Mouse (Mus musculus) hindbrain, embryonic 13.5 days (tissue): ENCODE measurements around the gene Hrh3. TPM values are rescaled to one million over a fixed set of nuclear protein-coding genes. Genes with fewer than 3 reads are reported as not detected.

Experiments
- ATAC-seq: fragments of 200-750 bp; cut with Nextera tagmentation; 2 replicates; pipeline ENCODE4 v1.8.0; 2017; ENCODE audit warnings: moderate TSS enrichment; ENCODE audit not compliant: low FRiP score
- H3K27ac ChIP-seq: fragments of 300-500 bp; sonication (generic); 2 replicates; pipeline ENCODE4 v1.5.1; 2015; ENCODE audit warnings: inconsistent platforms, mild to moderate bottlenecking, moderate library complexity
- H3K27me3 ChIP-seq: fragments of 300-500 bp; sonication (generic); 2 replicates; pipeline ENCODE4 v1.6.1; 2015; ENCODE audit warnings: mild to moderate bottlenecking, inconsistent platforms
- H3K36me3 ChIP-seq: fragments of 300-500 bp; sonication (generic); 2 replicates; pipeline ENCODE4 v1.6.1; 2015; ENCODE audit warnings: mild to moderate bottlenecking, inconsistent platforms
- H3K4me1 ChIP-seq: fragments of 300-500 bp; sonication (generic); replicated peaks from 2 replicates; pipeline ENCODE4 v1.6.1; 2015; ENCODE audit warnings: inconsistent platforms
- H3K4me2 ChIP-seq: fragments of 300-500 bp; sonication (generic); 2 replicates; pipeline ENCODE4 v1.6.1; 2015; ENCODE audit warnings: inconsistent platforms, mild to moderate bottlenecking, moderate library complexity
- H3K4me3 ChIP-seq: fragments of 300-500 bp; sonication (generic); 2 replicates; pipeline ENCODE4 v1.5.1; 2015; ENCODE audit warnings: mild to moderate bottlenecking, inconsistent platforms
- H3K9ac ChIP-seq: fragments of 300-500 bp; sonication (generic); 2 replicates; pipeline ENCODE4 v1.6.1; 2015; ENCODE audit warnings: mild to moderate bottlenecking, inconsistent platforms
- H3K9me3 ChIP-seq: fragments of 300-500 bp; sonication (generic); 2 replicates; pipeline ENCODE4 v1.6.1; 2016; ENCODE audit warnings: inconsistent platforms
- WGBS: fragments of 180-500 bp; shearing (Covaris S2); methylation state at CpG from one replicate; pipeline ENCODE4 v1.1.7; 2015; 5-methylcytosine and 5-hydroxymethylcytosine counted together
- polyA plus RNA-seq: library from polyadenylated mRNA; unstranded; fragments of >200 nt; fragmentation: Nextera tagmentation; extraction: Ambion mirVana; gene quantifications from 2 replicates; pipeline ENCODE4 v1.2.1, GENCODE M21; 2015

The Hrh3 gene
- polyA plus RNA-seq, result 3.1 TPM in 2 replicates

DNA sequence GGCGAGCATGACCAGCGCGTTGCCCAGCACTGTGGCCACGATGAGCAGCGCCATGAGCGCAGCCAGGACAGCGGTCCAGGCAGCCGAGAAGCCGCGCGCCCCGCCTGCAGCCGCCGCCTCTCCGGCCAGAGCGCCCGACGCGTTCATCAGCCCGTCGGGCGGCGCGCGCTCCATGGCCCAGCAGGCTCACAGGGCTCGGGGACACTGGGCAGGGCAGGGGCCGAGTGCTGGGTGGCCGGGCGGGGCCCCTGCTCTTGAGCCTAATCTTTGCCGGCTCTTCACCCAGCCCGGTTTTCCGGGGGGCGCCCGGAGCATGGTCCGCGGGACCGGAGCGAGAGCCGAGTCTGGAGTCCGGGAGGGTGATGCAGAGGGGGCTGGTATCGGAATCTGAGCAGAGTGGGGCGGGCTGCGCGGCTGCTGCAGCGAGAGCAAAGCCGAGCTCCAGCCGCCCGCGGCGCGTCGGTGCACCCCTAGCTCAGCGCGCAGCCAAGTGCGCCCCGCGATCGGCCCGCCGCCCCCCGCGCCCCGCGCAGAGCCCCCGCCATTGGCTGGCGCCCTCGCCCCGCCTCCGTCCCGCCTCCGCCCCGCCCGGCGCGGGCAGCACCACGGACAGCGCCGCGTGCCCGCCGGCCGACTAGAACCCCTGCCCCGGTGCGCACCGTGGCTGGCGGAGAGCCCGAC, at the start of gene Hrh3:
Gene Hrh3 (minus strand): TSS at position 511 of the 681 bp plus-strand sequence.
- peak; percentile 72 for ATAC-seq
- WGBS, result under 1% methylated on average over 81 of the region's 87 CpGs
- Histone ChIP-seq H3K27me3 (peaks cover 69% of the 10 kb centered on the region), H3K9me3 (no peaks in the 10 kb centered on the region), H3K36me3 (no peaks in the 10 kb centered on the region), H3K27ac (peak within 1 kb of the TSS; percentile 8; the same call in 1 of the 2 replicates), H3K4me1 (peaks cover 50% of the 10 kb centered on the region), H3K4me3 (peak within 1 kb of the TSS; percentile 57), H3K4me2 (peak within 1 kb of the TSS; percentile 95), H3K9ac (peak within 1 kb of the TSS; percentile 74)

- ATAC-seq, result no peak
- H3K27me3 ChIP-seq, result no peaks in the 10 kb centered on the region
- no peak overlapping the region for H3K4me3 ChIP-seq
- H3K4me1 ChIP-seq, result no peaks in the 10 kb centered on the region
- no peaks in the 10 kb centered on the region for H3K9me3 ChIP-seq
- no peak overlapping the region for H3K27ac ChIP-seq
- peaks cover 87% of the 10 kb centered on the region for H3K36me3 ChIP-seq
- WGBS, result 85% methylated on average over 9 of the region's 9 CpGs
- no peak overlapping the region for H3K9ac ChIP-seq
- H3K4me2 ChIP-seq, result no peak overlapping the region
Observed at GRCm38 (mm10) chr2:180148551-180148950, 44.3 kb upstream of the Hrh3 start.

DNA sequence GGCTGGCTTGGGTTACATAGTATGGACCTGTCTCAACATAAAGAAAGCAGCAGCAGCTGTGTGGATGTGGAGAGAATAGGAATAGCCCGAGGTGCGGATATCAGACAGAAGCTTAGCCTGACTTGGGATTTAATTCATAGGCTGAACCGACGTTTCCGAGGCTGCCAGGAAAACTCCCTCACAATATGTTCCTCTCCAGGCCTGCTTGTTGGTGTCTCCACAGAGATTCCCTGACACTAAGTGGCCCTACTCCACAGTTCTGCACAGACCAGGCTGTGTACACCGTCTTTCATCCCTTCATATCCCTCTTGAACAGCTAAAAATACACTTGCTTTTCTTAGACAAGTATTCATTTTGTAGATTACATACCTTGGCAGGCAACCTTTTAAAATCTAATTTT, 43.1 kb upstream of the Hrh3 start:
- Histone ChIP-seq H3K36me3 (peaks cover 82% of the 10 kb centered on the region), H3K9ac (no peak overlapping the region), H3K27me3 (no peaks in the 10 kb centered on the region), H3K4me1 (no peaks in the 10 kb centered on the region), H3K9me3 (no peaks in the 10 kb centered on the region), H3K4me3 (no peak overlapping the region), H3K27ac (no peak overlapping the region), H3K4me2 (no peak overlapping the region)
- no peak for ATAC-seq
- 87% methylated on average over 6 of the region's 6 CpGs for WGBS

- 76% methylated on average over 2 of the region's 2 CpGs for WGBS
Observed at GRCm38 (mm10) chr2:180146091-180146490, 41.8 kb upstream of the Hrh3 start.

DNA sequence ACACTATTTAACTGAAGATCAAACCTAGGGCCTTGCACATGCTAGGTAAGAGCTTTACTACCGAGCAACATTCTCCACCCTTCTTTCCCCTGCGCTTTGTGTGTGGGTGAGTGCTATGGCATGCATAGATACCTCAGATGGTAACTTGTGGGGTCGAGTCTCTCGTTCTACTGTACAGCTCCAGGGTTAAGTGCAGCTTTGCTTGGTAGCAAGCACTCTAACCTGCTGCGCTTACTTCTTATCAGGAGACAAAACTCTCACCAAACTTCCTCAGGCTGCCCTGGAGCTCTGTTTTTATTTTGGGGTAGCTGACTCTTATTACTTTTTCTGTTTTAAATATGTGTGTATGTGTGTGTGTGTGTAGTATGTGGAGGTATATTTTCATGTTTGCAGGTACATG, 31.1 kb upstream of the Hrh3 start:
- H3K9me3 ChIP-seq, result no peaks in the 10 kb centered on the region
- H3K27me3 ChIP-seq, result no peaks in the 10 kb centered on the region
- peaks cover 31% of the 10 kb centered on the region for H3K36me3 ChIP-seq
- no peak overlapping the region for H3K4me3 ChIP-seq
- ATAC-seq, result no peak
- H3K4me2 ChIP-seq, result no peak overlapping the region
- H3K27ac ChIP-seq, result no peak overlapping the region
- H3K9ac ChIP-seq, result no peak overlapping the region
- WGBS, result 90% methylated on average over 5 of the region's 5 CpGs
- no peaks in the 10 kb centered on the region for H3K4me1 ChIP-seq

More at GRCm38 (mm10) chr2:180146091-180146490, 41.8 kb upstream of the Hrh3 start:
- ATAC-seq, result no peak
- H3K4me3 ChIP-seq, result no peak overlapping the region
- no peaks in the 10 kb centered on the region for H3K9me3 ChIP-seq
- H3K4me2 ChIP-seq, result no peak overlapping the region
- no peak overlapping the region for H3K27ac ChIP-seq
- H3K9ac ChIP-seq, result no peak overlapping the region
- no peaks in the 10 kb centered on the region for H3K4me1 ChIP-seq
- no peaks in the 10 kb centered on the region for H3K27me3 ChIP-seq
- peaks cover 80% of the 10 kb centered on the region for H3K36me3 ChIP-seq

DNA sequence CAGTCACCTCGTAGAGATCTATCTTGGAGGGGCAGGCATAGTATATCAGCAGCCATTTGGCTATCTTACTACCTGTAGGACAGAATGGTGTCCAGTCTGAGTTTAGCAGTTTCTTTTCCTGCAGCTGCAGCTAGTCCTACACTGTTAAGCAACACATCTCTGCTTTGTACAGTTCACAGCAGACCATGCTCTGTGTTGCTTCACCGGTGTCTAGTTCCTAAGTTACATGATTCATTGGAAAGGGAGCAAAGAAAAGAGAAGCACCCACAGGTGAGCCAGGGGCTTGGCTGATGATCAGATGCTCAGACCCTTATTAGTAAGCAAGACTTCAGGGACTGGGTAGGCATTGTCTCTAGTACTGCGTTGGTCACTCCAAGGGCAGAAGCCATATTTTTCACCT, 29.6 kb upstream of the Hrh3 start:
- WGBS, result 95% methylated on average over 3 of the region's 3 CpGs
- no peaks in the 10 kb centered on the region for H3K4me1 ChIP-seq
- no peak overlapping the region for H3K27ac ChIP-seq
- no peak overlapping the region for H3K4me3 ChIP-seq
- no peaks in the 10 kb centered on the region for H3K27me3 ChIP-seq
- no peak for ATAC-seq
- peaks cover 16% of the 10 kb centered on the region for H3K36me3 ChIP-seq
- no peak overlapping the region for H3K4me2 ChIP-seq
- H3K9ac ChIP-seq, result no peak overlapping the region
- no peaks in the 10 kb centered on the region for H3K9me3 ChIP-seq

DNA sequence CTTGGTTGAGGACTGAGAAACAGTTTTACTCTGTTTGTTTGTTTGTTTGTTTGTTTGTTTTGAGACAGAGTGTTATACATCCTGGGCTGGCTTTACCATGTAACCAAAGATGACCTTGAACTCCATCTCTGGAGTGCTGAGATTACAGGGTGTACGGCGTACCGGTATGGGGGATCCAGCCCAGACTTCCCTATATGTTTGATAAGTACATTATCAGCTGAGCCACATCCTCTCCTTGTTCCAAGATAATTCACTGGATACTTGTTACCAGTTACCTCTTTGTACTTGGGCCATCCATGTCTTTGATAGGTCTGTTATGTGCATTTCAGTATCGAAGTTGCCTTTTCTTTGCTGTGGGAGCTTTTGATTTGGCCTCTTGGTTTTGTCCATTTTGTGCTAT, 28.9 kb upstream of the Hrh3 start:
- H3K4me1 ChIP-seq, result no peaks in the 10 kb centered on the region
- WGBS, result 97% methylated on average over 4 of the region's 4 CpGs
- no peak overlapping the region for H3K4me3 ChIP-seq
- peaks cover 9% of the 10 kb centered on the region for H3K36me3 ChIP-seq
- H3K27me3 ChIP-seq, result no peaks in the 10 kb centered on the region
- H3K4me2 ChIP-seq, result no peak overlapping the region
- H3K9me3 ChIP-seq, result no peaks in the 10 kb centered on the region
- no peak overlapping the region for H3K9ac ChIP-seq
- H3K27ac ChIP-seq, result no peak overlapping the region
- ATAC-seq, result no peak

GRCm38 (mm10) chr2:180127675-180128074, 23.4 kb upstream of the Hrh3 start:
- peaks cover 13% of the 10 kb centered on the region for H3K36me3 ChIP-seq
- no peak overlapping the region for H3K4me2 ChIP-seq
- H3K27ac ChIP-seq, result 0 out of 2 replicates have a peak overlapping the region, but pooled peaks have one; percentile 13
- H3K9ac ChIP-seq, result no peak overlapping the region
- no peaks in the 10 kb centered on the region for H3K27me3 ChIP-seq
- no peaks in the 10 kb centered on the region for H3K9me3 ChIP-seq
- 67% methylated on average over 1 of the region's 1 CpGs for WGBS
- H3K4me1 ChIP-seq, result peaks cover 30% of the 10 kb centered on the region
- no peak for ATAC-seq
- H3K4me3 ChIP-seq, result no peak overlapping the region

DNA sequence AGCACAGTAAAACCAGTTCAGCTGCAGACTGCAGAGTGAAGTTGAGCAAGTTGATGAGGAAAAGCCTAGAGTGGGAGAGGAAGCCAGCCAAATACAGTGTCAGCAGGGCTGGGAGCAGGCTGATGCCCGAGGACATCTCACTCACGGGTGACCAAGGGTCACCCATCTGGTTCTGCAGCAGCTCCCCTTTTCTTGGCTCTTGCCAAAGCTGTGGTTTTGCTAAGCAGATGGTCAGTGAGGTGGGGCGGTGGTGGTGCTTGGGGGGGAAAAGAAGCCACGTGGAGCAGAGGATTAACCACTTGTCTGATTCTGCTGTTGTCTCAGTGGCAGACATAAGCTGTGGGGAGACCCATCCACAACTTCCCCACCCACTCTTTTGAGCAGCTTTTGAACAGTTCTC, 21.9 kb upstream of the Hrh3 start:
- peak overlapping the region; percentile 4; the same call in 1 of the 2 replicates for H3K27ac ChIP-seq
- peak overlapping the region; percentile 53; the same call in 1 of the 2 replicates for H3K9ac ChIP-seq
- no peaks in the 10 kb centered on the region for H3K9me3 ChIP-seq
- H3K4me1 ChIP-seq, result peaks cover 30% of the 10 kb centered on the region
- no peak overlapping the region for H3K4me2 ChIP-seq
- ATAC-seq, result no peak
- peaks cover 13% of the 10 kb centered on the region for H3K36me3 ChIP-seq
- WGBS, result 19% methylated on average over 4 of the region's 4 CpGs
- no peak overlapping the region for H3K4me3 ChIP-seq
- H3K27me3 ChIP-seq, result no peaks in the 10 kb centered on the region

DNA sequence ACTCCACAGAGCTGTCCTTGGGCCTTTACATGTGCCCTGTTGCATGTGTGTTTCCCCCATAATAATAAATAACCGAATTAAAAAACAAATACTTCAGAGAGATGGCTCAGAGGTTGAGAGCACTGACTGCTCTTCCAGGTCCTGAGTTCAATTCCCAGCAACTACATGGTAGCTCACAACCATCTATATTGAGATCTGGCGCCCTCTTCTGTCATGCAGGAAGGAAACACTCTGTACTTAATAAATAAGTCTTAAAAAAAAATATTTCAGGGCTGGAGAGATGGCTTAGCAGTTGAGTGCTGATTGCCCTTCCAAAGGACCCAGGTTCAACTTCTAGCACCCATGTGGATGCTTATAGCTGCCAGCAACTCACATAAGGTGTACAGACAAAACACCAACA, 19.9 kb upstream of the Hrh3 start:
- no peak overlapping the region for H3K4me3 ChIP-seq
- H3K27me3 ChIP-seq, result no peaks in the 10 kb centered on the region
- H3K4me2 ChIP-seq, result no peak overlapping the region
- H3K9ac ChIP-seq, result no peak overlapping the region
- peaks cover 13% of the 10 kb centered on the region for H3K36me3 ChIP-seq
- 87% methylated on average over 2 of the region's 2 CpGs for WGBS
- H3K27ac ChIP-seq, result no peak overlapping the region
- H3K9me3 ChIP-seq, result no peaks in the 10 kb centered on the region
- no peak for ATAC-seq
- H3K4me1 ChIP-seq, result peaks cover 39% of the 10 kb centered on the region

DNA sequence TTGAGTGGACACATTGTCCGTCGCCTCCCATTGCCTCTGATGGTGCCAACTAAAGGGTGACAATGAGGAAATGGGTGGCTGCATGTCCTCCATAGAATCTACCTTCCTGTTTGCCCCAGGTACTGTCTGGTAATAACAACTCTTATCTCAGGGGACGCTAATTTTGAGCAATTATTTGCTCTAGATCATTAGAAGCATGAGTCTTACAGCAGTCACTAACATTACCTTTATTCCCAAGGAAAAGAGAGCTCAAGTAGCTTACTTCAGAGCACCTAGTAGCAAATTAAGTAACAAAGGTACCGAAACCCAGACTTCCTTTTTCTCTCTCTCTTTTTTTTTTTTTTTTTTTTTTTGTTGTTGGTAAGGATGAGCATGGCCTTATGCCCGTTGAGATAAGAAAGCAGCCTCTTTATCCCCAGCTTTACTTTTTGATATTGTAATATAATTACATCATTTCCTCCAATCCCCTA, 16.0 kb upstream of the Hrh3 start:
- Histone ChIP-seq H3K4me1 (peaks cover 47% of the 10 kb centered on the region), H3K4me2 (peak overlapping the region; percentile 97), H3K9ac (peak overlapping the region; percentile 94), H3K27ac (no peak overlapping the region), H3K36me3 (peaks cover 13% of the 10 kb centered on the region), H3K27me3 (no peaks in the 10 kb centered on the region), H3K4me3 (peak overlapping the region; percentile 87), H3K9me3 (no peaks in the 10 kb centered on the region)
- 75% methylated on average over 5 of the region's 5 CpGs for WGBS
- ATAC-seq, result no peak

DNA sequence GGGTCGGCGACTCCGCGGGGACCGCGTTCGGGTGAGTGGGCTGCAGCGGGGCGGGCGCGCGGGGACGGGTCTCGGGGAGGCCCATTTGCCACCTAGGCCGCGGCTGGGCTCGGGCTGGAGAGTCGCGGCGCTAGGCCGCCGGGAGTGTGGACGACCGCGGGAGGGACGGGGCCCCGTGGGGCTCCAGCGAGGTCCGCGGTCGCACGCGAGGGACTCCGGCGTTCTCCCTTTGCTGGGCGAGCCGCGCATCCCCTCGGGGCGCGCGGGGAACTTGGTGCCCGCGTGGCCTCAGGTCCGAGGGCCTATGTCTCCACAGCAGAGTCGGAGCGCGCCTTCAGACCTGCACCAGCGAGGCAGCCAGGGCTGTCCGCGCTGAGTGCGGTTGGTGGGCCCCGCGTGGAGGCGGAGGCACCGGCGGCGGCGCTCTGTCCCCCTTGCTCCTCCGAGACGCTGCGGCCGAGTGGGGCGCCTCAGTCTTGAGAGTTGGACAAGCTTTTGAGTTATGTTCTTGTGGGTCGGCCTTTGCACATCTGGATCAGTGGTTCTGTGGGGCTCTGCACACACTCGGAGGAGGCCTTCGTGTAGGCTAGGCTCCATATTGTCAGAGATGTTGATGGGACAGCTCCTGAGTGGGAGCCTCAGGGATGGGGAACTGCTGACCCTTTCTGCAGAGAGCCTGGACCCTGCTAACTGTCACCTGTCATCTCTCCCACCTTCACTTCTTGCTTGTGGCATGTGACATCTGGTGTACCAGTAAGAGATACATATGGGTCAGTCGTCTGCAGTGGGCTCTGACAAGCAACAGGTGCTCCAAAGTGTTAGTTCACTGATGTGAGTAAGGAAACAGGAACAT, 15.4 kb upstream of the Hrh3 start:
- peak overlapping the region; percentile 91 for H3K27ac ChIP-seq
- ATAC-seq, result peak; percentile 62
- H3K9ac ChIP-seq, result peak overlapping the region; percentile 94
- H3K4me3 ChIP-seq, result peak overlapping the region; percentile 87
- peaks cover 51% of the 10 kb centered on the region for H3K4me1 ChIP-seq
- H3K4me2 ChIP-seq, result peak overlapping the region; percentile 97
- 1% methylated on average over 65 of the region's 68 CpGs for WGBS
- H3K36me3 ChIP-seq, result peaks cover 13% of the 10 kb centered on the region
- H3K27me3 ChIP-seq, result no peaks in the 10 kb centered on the region
- H3K9me3 ChIP-seq, result no peaks in the 10 kb centered on the region
